Comparison of ENCODE assay signal across 8 mouse cellular contexts in the genomic region with DNA sequence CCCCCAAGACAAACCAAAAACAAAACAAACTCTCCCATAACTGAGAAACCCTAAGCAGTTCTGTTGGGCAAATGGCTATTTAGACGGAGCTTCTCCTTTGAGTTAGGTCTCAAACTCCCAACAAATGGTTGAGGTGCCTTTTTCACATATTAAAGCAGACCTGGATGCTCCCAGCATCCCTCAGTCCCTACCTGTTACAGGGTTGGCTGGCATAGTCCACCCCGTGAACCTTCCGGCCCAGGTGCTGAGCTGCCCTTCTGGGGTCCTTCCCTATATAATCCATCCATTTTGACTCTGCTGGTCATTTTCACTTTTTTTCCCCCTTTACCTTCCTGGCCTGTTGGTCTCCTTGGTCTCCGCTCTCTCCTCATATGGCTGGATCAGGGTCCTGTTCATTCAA. TPM values are rescaled to one million over a fixed set of nuclear protein-coding genes. Genes with fewer than 3 reads are reported as not detected.
DNase-seq lines count a peak whose midpoint lies in the region; ATAC-seq lines count a peak whose summit lies in the region.
"Had no signal": no experiment of that assay in that cellular context is flagged by ENCODE, and none has a peak within 500 bp of the region (broad histone marks: within the 10 kb centered on the region; RNA-seq: fewer than 3 reads in every experiment).

No protein-coding gene starts in this region.

- no peak for ATAC-seq in neural tube, embryonic 11.5 days (ENCODE audit: insufficient read depth, low FRiP score, low TSS enrichment)
- ATAC-seq in forebrain, embryonic 14.5 days, result 0 out of 2 replicates have a peak, but pooled peaks have one; percentile 10
- ATAC-seq in limb, embryonic 15.5 days (ENCODE audit: insufficient number of reproducible peaks, low FRiP score, low TSS enrichment, low read depth), result no peak
- no peak for ATAC-seq in stomach, embryonic 16.5 days (ENCODE audit: insufficient read depth, low FRiP score)

- 85% methylated on average over 4 of the region's 4 CpGs for WGBS in neural tube, embryonic 11.5 days
- 87% methylated on average over 4 of the region's 4 CpGs for WGBS in forebrain, embryonic 14.5 days
- 81% methylated on average over 4 of the region's 4 CpGs for WGBS in limb, embryonic 15.5 days
- WGBS in stomach, embryonic 16.5 days, result 78% methylated on average over 4 of the region's 4 CpGs

- intact Hi-C loops in left cerebral cortex, postnatal 36 days (cut with DNase I), result loop anchor here (5.0 kb wide), 1 partner anchor 94 kb away; a partner anchor contains a TSS

- no peak overlapping the region for H3K9ac ChIP-seq in neural tube, embryonic 11.5 days (ENCODE audit: low read length)
- H3K9ac ChIP-seq in forebrain, embryonic 14.5 days (ENCODE audit: low read length), result peak overlapping the region; percentile 92
- H3K9ac ChIP-seq in limb, embryonic 15.5 days, result no peak overlapping the region
- peak overlapping the region; percentile 16; the same call in 1 of the 2 replicates for H3K9ac ChIP-seq in stomach, embryonic 16.5 days (ENCODE audit: low read length)

- peaks cover 3% of the 10 kb centered on the region; the same call in 1 of the 2 replicates for H3K36me3 ChIP-seq in neural tube, embryonic 11.5 days (ENCODE audit: control insufficient read depth, insufficient read depth, low read length)
- H3K36me3 ChIP-seq in forebrain, embryonic 14.5 days (ENCODE audit: control insufficient read depth, insufficient read depth, low read length), result peaks cover 9% of the 10 kb centered on the region
- peaks cover 5% of the 10 kb centered on the region; the same call in 1 of the 2 replicates for H3K36me3 ChIP-seq in limb, embryonic 15.5 days
- H3K36me3 ChIP-seq in stomach, embryonic 16.5 days (ENCODE audit: control insufficient read depth, insufficient read depth, low read length), result no peaks in the 10 kb centered on the region

- peak overlapping the region; percentile 63 for H3K4me2 ChIP-seq in neural tube, embryonic 11.5 days (ENCODE audit: low read depth)
- H3K4me2 ChIP-seq in forebrain, embryonic 14.5 days (ENCODE audit: low read length), result peak overlapping the region; percentile 69
- peak overlapping the region; percentile 80 for H3K4me2 ChIP-seq in limb, embryonic 15.5 days
- H3K4me2 ChIP-seq in stomach, embryonic 16.5 days (ENCODE audit: low read depth, low read length), result peak overlapping the region; percentile 92

- no peaks in the 10 kb centered on the region for H3K4me1 ChIP-seq in neural tube, embryonic 11.5 days (ENCODE audit: control insufficient read depth, insufficient read depth, low read length)
- H3K4me1 ChIP-seq in forebrain, embryonic 14.5 days (ENCODE audit: control insufficient read depth, insufficient read depth, low read length), result peaks cover 17% of the 10 kb centered on the region
- H3K4me1 ChIP-seq in limb, embryonic 15.5 days, result peaks cover 9% of the 10 kb centered on the region; the same call in 1 of the 2 replicates
- peaks cover 5% of the 10 kb centered on the region; the same call in 1 of the 2 replicates for H3K4me1 ChIP-seq in stomach, embryonic 16.5 days (ENCODE audit: control insufficient read depth, insufficient read depth, low read length)

- H3K27ac ChIP-seq in neural tube, embryonic 11.5 days (ENCODE audit: low read depth, low read length), result no peak overlapping the region
- no peak overlapping the region for H3K27ac ChIP-seq in forebrain, embryonic 14.5 days (ENCODE audit: low read depth, low read length)
- no peak overlapping the region for H3K27ac ChIP-seq in limb, embryonic 15.5 days
- no peak overlapping the region for H3K27ac ChIP-seq in stomach, embryonic 16.5 days (ENCODE audit: low read length)

- no peak overlapping the region; the same call in 1 of the 2 replicates for H3K4me3 ChIP-seq in neural tube, embryonic 11.5 days (ENCODE audit: low read depth, low read length)
- peak overlapping the region; percentile 91 for H3K4me3 ChIP-seq in forebrain, embryonic 14.5 days (ENCODE audit: low read depth, low read length)
- peak overlapping the region; percentile 92 for H3K4me3 ChIP-seq in limb, embryonic 15.5 days
- peak overlapping the region; percentile 88 for H3K4me3 ChIP-seq in stomach, embryonic 16.5 days (replicated peaks; ENCODE audit: low read length)

- no peaks in the 10 kb centered on the region for H3K9me3 ChIP-seq in neural tube, embryonic 11.5 days (ENCODE audit: control insufficient read depth, low read length)
- no peaks in the 10 kb centered on the region for H3K9me3 ChIP-seq in forebrain, embryonic 14.5 days (replicated peaks; ENCODE audit: control insufficient read depth, low read length)
- no peaks in the 10 kb centered on the region for H3K9me3 ChIP-seq in limb, embryonic 15.5 days
- no peaks in the 10 kb centered on the region for H3K9me3 ChIP-seq in stomach, embryonic 16.5 days (replicated peaks; ENCODE audit: control insufficient read depth, low read length)

- H3K27me3 ChIP-seq in neural tube, embryonic 11.5 days (ENCODE audit: control insufficient read depth, insufficient read depth, low read length), result no peaks in the 10 kb centered on the region
- H3K27me3 ChIP-seq in forebrain, embryonic 14.5 days (replicated peaks; ENCODE audit: control insufficient read depth, insufficient read depth, low read length), result no peaks in the 10 kb centered on the region
- no peaks in the 10 kb centered on the region for H3K27me3 ChIP-seq in limb, embryonic 15.5 days
- H3K27me3 ChIP-seq in stomach, embryonic 16.5 days (ENCODE audit: control insufficient read depth, insufficient read depth, low read length), result no peaks in the 10 kb centered on the region

- no peak for DNase-seq in neural tube, embryonic 11.5 days (ENCODE audit: low spot score)
- DNase-seq in neural tube, embryonic 10.5 days (ENCODE audit: extremely low spot score, low spot score), result no peak
- no peak for DNase-seq in forebrain, embryonic 14.5 days (ENCODE audit: low spot score)
- DNase-seq in layer of hippocampus, adult 9-10 months (ENCODE audit: low spot score), result no peak
- DNase-seq in left cerebral cortex, postnatal 36 days (ENCODE audit: low spot score in 2 of 2), result no peak

RNA-seq across cellular contexts. Expression of a gene that starts 0.5 kb away (rescaled TPM):
- 95.4 and 108 TPM in 2 replicates for polyA plus RNA-seq in neural tube, embryonic 11.5 days (2014; fragmentation: Nextera tagmentation; extraction: Ambion mirVana)
- 215 and 216 TPM in 2 replicates for polyA plus RNA-seq in forebrain, embryonic 14.5 days (2014; fragmentation: Nextera tagmentation; extraction: Ambion mirVana)
- 69.2 and 82.2 TPM in 2 replicates for polyA plus RNA-seq in limb, embryonic 15.5 days (2015; fragmentation: Nextera tagmentation; extraction: Ambion mirVana)
- polyA plus RNA-seq in stomach, embryonic 16.5 days (2015; fragmentation: Nextera tagmentation; extraction: Ambion mirVana), result 53.5 and 57.0 TPM in 2 replicates
- 100 to 1,000 TPM; 115 to 130 TPM for total RNA-seq in left cerebral cortex, postnatal 36 days (2021)

RNA-seq across cellular contexts. Expression of a gene that starts 47.6 kb away (rescaled TPM):
- polyA plus RNA-seq in neural tube, embryonic 11.5 days (2014; fragmentation: Nextera tagmentation; extraction: Ambion mirVana), result 21.5 and 21.8 TPM in 2 replicates
- polyA plus RNA-seq in forebrain, embryonic 14.5 days (2014; fragmentation: Nextera tagmentation; extraction: Ambion mirVana), result 12.3 and 16.7 TPM in 2 replicates
- 54.9 and 55.4 TPM in 2 replicates for polyA plus RNA-seq in limb, embryonic 15.5 days (2015; fragmentation: Nextera tagmentation; extraction: Ambion mirVana)
- polyA plus RNA-seq in stomach, embryonic 16.5 days (2015; fragmentation: Nextera tagmentation; extraction: Ambion mirVana), result 33.8 and 34.4 TPM in 2 replicates
- 100 to 1,000 TPM; 305 to 337 TPM for total RNA-seq in left cerebral cortex, postnatal 36 days (2021)

RNA-seq across cellular contexts. Expression of a gene that starts 51.8 kb away (rescaled TPM):
- 2.5 and 4.0 TPM in 2 replicates for polyA plus RNA-seq in neural tube, embryonic 11.5 days (2014; fragmentation: Nextera tagmentation; extraction: Ambion mirVana)
- 5.9 and 6.9 TPM in 2 replicates for polyA plus RNA-seq in forebrain, embryonic 14.5 days (2014; fragmentation: Nextera tagmentation; extraction: Ambion mirVana)
- polyA plus RNA-seq in limb, embryonic 15.5 days (2015; fragmentation: Nextera tagmentation; extraction: Ambion mirVana), result 1.8 and 2.6 TPM in 2 replicates
- polyA plus RNA-seq in stomach, embryonic 16.5 days (2015; fragmentation: Nextera tagmentation; extraction: Ambion mirVana), result 0.95 and 1.1 TPM in 2 replicates
- total RNA-seq in left cerebral cortex, postnatal 36 days (2021), result not detected
- total RNA-seq: adrenal gland, postnatal 10 days had no signal

Comparison
In these comparisons a context has a peak if more than half of its experiments do, and no peak if none do; other contexts are left out.
1. H3K9ac ChIP-seq: peak in forebrain, embryonic 14.5 days (single experiment) and stomach, embryonic 16.5 days (single experiment); none in neural tube, embryonic 11.5 days (single experiment) and limb, embryonic 15.5 days (single experiment).
2. Peak in every context shown above with its lines, with median percentiles within 50 percentile points of each other: H3K4me2 ChIP-seq.